Mouse (Mus musculus): ENCODE measurements around the gene Clmp. TPM values are rescaled to one million over a fixed set of nuclear protein-coding genes. Genes with fewer than 3 reads are reported as not detected.
A peak's percentile ranks its signal among the peaks of the same experiment; 100 is the strongest.

Gene Clmp
- polyA plus RNA-seq, 1 experiment from 2014 or later: 43.9 TPM

- 0 out of 2 replicates have a peak, but pooled peaks have one; percentile 53 for ATAC-seq (replicated peaks; ENCODE audit: low FRiP score, low TSS enrichment, low read depth)
- Histone ChIP-seq H3K4me3 (ENCODE audit: low read depth, low read length) (peak overlapping the region; percentile 35), H3K4me1 (replicated peaks; ENCODE audit: control insufficient read depth, insufficient read depth, low read length) (peaks cover 14% of the 10 kb centered on the region), H3K27ac (ENCODE audit: low read depth) (peak overlapping the region; percentile 96), H3K36me3 (ENCODE audit: control insufficient read depth, insufficient read depth, low read length) (no peaks in the 10 kb centered on the region), H3K9ac (ENCODE audit: low read length) (peak overlapping the region; percentile 49), H3K9me3 (ENCODE audit: control insufficient read depth, low read length) (no peaks in the 10 kb centered on the region), H3K27me3 (replicated peaks; ENCODE audit: control insufficient read depth, insufficient read depth, low read length) (no peaks in the 10 kb centered on the region), H3K4me2 (ENCODE audit: low read length) (peak overlapping the region; percentile 72)
- WGBS: 7% methylated on average over 7 of the region's 7 CpGs
- DNase-seq (ENCODE audit: low spot score): no peak
Observed at GRCm38 (mm10) chr9:40731591-40732048, 45.9 kb downstream of the Clmp start.

- Histone ChIP-seq H3K27me3 (replicated peaks; ENCODE audit: control insufficient read depth, insufficient read depth, low read length) (no peaks in the 10 kb centered on the region), H3K9ac (ENCODE audit: low read length) (no peak overlapping the region), H3K27ac (ENCODE audit: low read depth) (peak overlapping the region; percentile 96; the same call in 1 of the 2 replicates), H3K4me1 (replicated peaks; ENCODE audit: control insufficient read depth, insufficient read depth, low read length) (peaks cover 14% of the 10 kb centered on the region), H3K36me3 (ENCODE audit: control insufficient read depth, insufficient read depth, low read length) (no peaks in the 10 kb centered on the region), H3K9me3 (ENCODE audit: control insufficient read depth, low read length) (no peaks in the 10 kb centered on the region), H3K4me3 (ENCODE audit: low read depth, low read length) (no peak overlapping the region), H3K4me2 (ENCODE audit: low read length) (no peak overlapping the region)
- no peak for DNase-seq (ENCODE audit: low spot score)
- WGBS: 2% methylated on average over 2 of the region's 2 CpGs
- no peak for ATAC-seq (replicated peaks; ENCODE audit: low FRiP score, low TSS enrichment, low read depth)
Observed at GRCm38 (mm10) chr9:40732302-40732701, 46.5 kb downstream of the Clmp start.

- no peak overlapping the region for H3K4me2 ChIP-seq (ENCODE audit: low read length)
- ATAC-seq (replicated peaks; ENCODE audit: low FRiP score, low TSS enrichment, low read depth) (no peak), DNase-seq (ENCODE audit: low spot score) (no peak)
- no peaks in the 10 kb centered on the region for H3K36me3 ChIP-seq (ENCODE audit: control insufficient read depth, insufficient read depth, low read length)
- H3K4me3 ChIP-seq (ENCODE audit: low read depth, low read length): no peak overlapping the region
- no peak overlapping the region for H3K9ac ChIP-seq (ENCODE audit: low read length)
- 90% methylated on average over 6 of the region's 6 CpGs for whole genome bisulfite sequencing
- no peak overlapping the region for H3K27ac ChIP-seq (ENCODE audit: low read depth)
- no peaks in the 10 kb centered on the region for H3K27me3 ChIP-seq (replicated peaks; ENCODE audit: control insufficient read depth, insufficient read depth, low read length)
- no peaks in the 10 kb centered on the region for H3K9me3 ChIP-seq (ENCODE audit: control insufficient read depth, low read length)
- H3K4me1 ChIP-seq (replicated peaks; ENCODE audit: control insufficient read depth, insufficient read depth, low read length): peaks cover 3% of the 10 kb centered on the region; the same call in 1 of the 2 replicates
Observed at GRCm38 (mm10) chr9:40737117-40737516, 51.4 kb downstream of the Clmp start.

DNA sequence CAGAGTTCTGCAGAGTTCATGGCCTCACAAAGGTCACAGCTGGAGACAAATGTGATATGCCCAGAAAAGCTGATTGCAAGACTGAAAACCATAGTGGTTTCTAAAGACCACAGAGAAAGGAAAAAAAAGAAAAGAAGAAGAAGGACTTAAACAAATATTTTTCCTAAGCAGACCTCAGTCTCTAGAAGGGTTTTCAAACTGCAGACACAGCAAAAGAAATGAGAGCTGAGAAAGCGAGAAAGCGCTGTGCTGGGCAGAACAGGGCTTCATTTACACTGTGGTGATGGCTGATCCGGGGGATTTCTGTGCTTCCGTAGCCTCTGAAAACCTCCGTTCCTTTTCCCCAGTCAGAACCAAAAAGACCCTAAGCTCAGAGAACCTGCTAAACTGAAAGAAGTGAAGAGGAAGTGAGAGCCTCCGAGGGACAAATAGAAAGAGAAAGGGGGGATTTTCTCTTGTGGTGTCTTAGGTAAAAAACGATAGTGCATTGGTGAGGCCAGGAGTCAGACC lies 57.8 kb downstream of the Clmp start:
- ATAC-seq (replicated peaks; ENCODE audit: low FRiP score, low TSS enrichment, low read depth) (no peak), DNase-seq (ENCODE audit: low spot score) (no peak)
- Histone ChIP-seq H3K27me3 (replicated peaks; ENCODE audit: control insufficient read depth, insufficient read depth, low read length) (no peaks in the 10 kb centered on the region), H3K4me2 (ENCODE audit: low read length) (no peak overlapping the region), H3K36me3 (ENCODE audit: control insufficient read depth, insufficient read depth, low read length) (no peaks in the 10 kb centered on the region), H3K4me1 (replicated peaks; ENCODE audit: control insufficient read depth, insufficient read depth, low read length) (0 out of 2 replicates have a peak, but pooled peaks cover 3% of the 10 kb centered on the region), H3K9ac (ENCODE audit: low read length) (no peak overlapping the region), H3K27ac (ENCODE audit: low read depth) (0 out of 2 replicates have a peak overlapping the region, but pooled peaks have one; percentile 22), H3K4me3 (ENCODE audit: low read depth, low read length) (no peak overlapping the region), H3K9me3 (ENCODE audit: control insufficient read depth, low read length) (no peaks in the 10 kb centered on the region)
- WGBS: 49% methylated on average over 7 of the region's 7 CpGs

DNA sequence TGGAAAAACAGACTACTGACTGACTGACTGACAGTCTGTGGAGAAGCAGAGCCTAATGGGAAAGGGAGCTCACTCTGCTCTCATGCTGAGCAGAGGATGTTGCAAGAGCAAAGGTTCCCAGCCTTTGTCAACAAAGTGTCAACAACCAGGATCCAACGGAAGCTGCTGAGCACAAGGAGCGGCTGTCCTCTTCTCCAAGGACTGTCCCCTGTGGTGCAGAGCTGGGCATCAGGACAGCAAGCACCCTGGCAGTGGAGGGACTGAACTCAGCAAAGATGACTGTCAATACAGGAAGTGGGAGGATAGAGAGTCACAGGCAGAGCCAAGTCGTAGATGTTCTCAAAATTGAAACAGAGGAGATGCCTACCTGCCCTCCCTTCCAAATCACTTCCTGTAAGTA lies 58.5 kb downstream of the Clmp start:
- Histone ChIP-seq H3K4me3 (ENCODE audit: low read depth, low read length) (no peak overlapping the region), H3K4me1 (replicated peaks; ENCODE audit: control insufficient read depth, insufficient read depth, low read length) (0 out of 2 replicates have a peak, but pooled peaks cover 3% of the 10 kb centered on the region), H3K36me3 (ENCODE audit: control insufficient read depth, insufficient read depth, low read length) (no peaks in the 10 kb centered on the region), H3K4me2 (ENCODE audit: low read length) (no peak overlapping the region), H3K9ac (ENCODE audit: low read length) (no peak overlapping the region), H3K9me3 (ENCODE audit: control insufficient read depth, low read length) (no peaks in the 10 kb centered on the region), H3K27ac (ENCODE audit: low read depth) (no peak overlapping the region), H3K27me3 (replicated peaks; ENCODE audit: control insufficient read depth, insufficient read depth, low read length) (no peaks in the 10 kb centered on the region)
- ATAC-seq (replicated peaks; ENCODE audit: low FRiP score, low TSS enrichment, low read depth): no peak
- WGBS: 43% methylated on average over 3 of the region's 3 CpGs
- no peak for DNase-seq (ENCODE audit: low spot score)

- no peak for ATAC-seq (replicated peaks; ENCODE audit: low FRiP score, low TSS enrichment, low read depth)
Observed at GRCm38 (mm10) chr9:40746796-40747195, 61.0 kb downstream of the Clmp start.

DNA sequence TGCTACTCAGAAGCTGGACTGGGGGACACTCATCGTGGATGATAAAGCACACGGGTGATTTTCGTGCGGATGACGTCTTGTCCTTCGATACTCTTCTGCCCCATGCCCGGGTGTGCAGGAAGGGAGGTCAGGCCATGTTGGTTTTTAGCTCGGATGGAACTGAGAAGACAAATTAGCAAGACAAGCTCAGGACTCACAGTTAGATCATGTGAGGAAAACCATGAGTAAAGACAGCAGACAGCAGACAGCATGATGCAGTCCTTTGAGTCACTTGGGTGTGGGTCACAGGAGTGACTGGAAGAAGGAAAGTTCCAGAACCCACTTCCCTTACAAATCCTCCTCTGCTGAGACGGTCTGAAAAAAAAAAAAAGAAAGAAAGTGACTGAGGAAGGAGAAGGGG lies 61.5 kb downstream of the Clmp start:
- Histone ChIP-seq H3K9ac (ENCODE audit: low read length) (no peak overlapping the region), H3K27ac (ENCODE audit: low read depth) (no peak overlapping the region), H3K36me3 (ENCODE audit: control insufficient read depth, insufficient read depth, low read length) (no peaks in the 10 kb centered on the region), H3K9me3 (ENCODE audit: control insufficient read depth, low read length) (no peaks in the 10 kb centered on the region), H3K4me1 (replicated peaks; ENCODE audit: control insufficient read depth, insufficient read depth, low read length) (0 out of 2 replicates have a peak, but pooled peaks cover 3% of the 10 kb centered on the region), H3K4me2 (ENCODE audit: low read length) (no peak overlapping the region), H3K27me3 (replicated peaks; ENCODE audit: control insufficient read depth, insufficient read depth, low read length) (no peaks in the 10 kb centered on the region), H3K4me3 (ENCODE audit: low read depth, low read length) (no peak overlapping the region)
- ATAC-seq (replicated peaks; ENCODE audit: low FRiP score, low TSS enrichment, low read depth) (no peak), DNase-seq (ENCODE audit: low spot score) (no peak)
- WGBS: 76% methylated on average over 9 of the region's 9 CpGs

More at GRCm38 (mm10) chr9:40746796-40747195, 61.0 kb downstream of the Clmp start:
- Histone ChIP-seq H3K27me3 (replicated peaks; ENCODE audit: control insufficient read depth, insufficient read depth, low read length) (no peaks in the 10 kb centered on the region), H3K9me3 (ENCODE audit: control insufficient read depth, low read length) (no peaks in the 10 kb centered on the region), H3K4me1 (replicated peaks; ENCODE audit: control insufficient read depth, insufficient read depth, low read length) (0 out of 2 replicates have a peak, but pooled peaks cover 3% of the 10 kb centered on the region), H3K9ac (ENCODE audit: low read length) (no peak overlapping the region), H3K4me3 (ENCODE audit: low read depth, low read length) (no peak overlapping the region), H3K36me3 (ENCODE audit: control insufficient read depth, insufficient read depth, low read length) (no peaks in the 10 kb centered on the region), H3K4me2 (ENCODE audit: low read length) (no peak overlapping the region), H3K27ac (ENCODE audit: low read depth) (no peak overlapping the region)
- DNase-seq (ENCODE audit: low spot score): no peak
- WGBS: 62% methylated on average over 9 of the region's 9 CpGs

- no peaks in the 10 kb centered on the region for H3K9me3 ChIP-seq (ENCODE audit: control insufficient read depth, low read length)
- no peaks in the 10 kb centered on the region for H3K4me1 ChIP-seq (replicated peaks; ENCODE audit: control insufficient read depth, insufficient read depth, low read length)
- ATAC-seq (replicated peaks; ENCODE audit: low FRiP score, low TSS enrichment, low read depth) (0 out of 2 replicates have a peak, but pooled peaks have one; percentile 58), DNase-seq (ENCODE audit: low spot score) (no peak)
- 72% methylated on average over 8 of the region's 8 CpGs for WGBS
- no peaks in the 10 kb centered on the region for H3K36me3 ChIP-seq (ENCODE audit: control insufficient read depth, insufficient read depth, low read length)
- H3K9ac ChIP-seq (ENCODE audit: low read length): no peak overlapping the region
- no peak overlapping the region for H3K4me3 ChIP-seq (ENCODE audit: low read depth, low read length)
- no peak overlapping the region for H3K27ac ChIP-seq (ENCODE audit: low read depth)
- no peaks in the 10 kb centered on the region for H3K27me3 ChIP-seq (replicated peaks; ENCODE audit: control insufficient read depth, insufficient read depth, low read length)
- no peak overlapping the region for H3K4me2 ChIP-seq (ENCODE audit: low read length)
Observed at GRCm38 (mm10) chr9:40749832-40750620, 64.3 kb downstream of the Clmp start.
